Mouse (Mus musculus) gastrocnemius, adult 8-10 months (tissue): ENCODE measurements around the gene Cldn20. TPM values are rescaled to one million over a fixed set of nuclear protein-coding genes. Genes with fewer than 3 reads are reported as not detected.

Experiments used
- DNase-seq, 2 experiments: peaks; one replicate each; pipeline ENCODE4 v3.0.0; 2022; ENCODE audit warnings: low spot score in 2 of 2
- total RNA-seq, 4 experiments: library from RNA; stranded (reverse); gene quantifications; 2 replicates each; pipeline ENCODE4 v1.2.4; 2022

Gene Cldn20
- total RNA-seq: not detected

GRCm38 (mm10) chr17:3532254-3532653 is at the start of gene Cldn20:
Gene Cldn20 (plus strand): TSS chr17:3532554.
- DNase-seq: no peak

DNA sequence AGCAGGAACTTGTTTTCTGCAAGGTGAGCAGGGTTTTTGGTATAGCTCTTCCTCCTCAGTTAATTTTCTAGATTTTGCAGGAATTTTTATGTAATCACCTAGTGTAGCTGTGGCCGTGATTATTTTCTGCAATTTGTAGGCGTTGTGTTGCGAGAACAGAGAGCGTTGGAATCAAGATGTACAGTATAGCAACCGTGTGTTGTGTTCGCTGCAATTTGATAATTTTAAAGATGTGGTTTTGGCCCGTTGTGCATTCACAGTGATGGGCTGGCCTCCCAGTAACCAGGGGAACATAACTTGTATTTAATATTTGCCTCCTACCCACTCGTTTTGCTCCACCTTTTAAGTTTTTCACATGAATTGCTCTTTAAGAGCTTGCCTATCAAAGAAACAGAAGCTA is 49.3 kb upstream of the Cldn20 start:
- no peak for DNase-seq

DNA sequence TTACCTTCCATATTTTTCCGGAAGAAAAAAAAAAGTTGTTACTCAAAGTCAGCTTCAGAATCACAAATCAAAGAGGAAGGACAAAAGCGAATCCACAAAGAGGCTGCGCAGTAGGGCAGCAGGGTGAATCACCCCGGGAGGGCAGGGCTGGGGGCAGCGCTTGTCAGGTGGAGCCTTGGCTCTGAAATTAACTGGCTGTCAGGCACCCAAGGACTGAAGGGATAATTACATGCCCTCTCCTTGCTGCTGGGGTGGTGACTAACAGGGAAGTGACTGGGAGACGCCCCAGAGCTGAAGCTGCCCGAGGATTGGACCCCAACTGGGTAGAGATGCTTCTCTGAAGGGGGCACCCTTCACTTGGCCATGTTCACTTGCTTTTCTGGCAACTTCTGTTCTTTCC is 46.5 kb upstream of the Cldn20 start:
- DNase-seq: no peak

GRCm38 (mm10) chr17:3487211-3487610 is 45.1 kb upstream of the Cldn20 start:
- no peak for DNase-seq

DNA sequence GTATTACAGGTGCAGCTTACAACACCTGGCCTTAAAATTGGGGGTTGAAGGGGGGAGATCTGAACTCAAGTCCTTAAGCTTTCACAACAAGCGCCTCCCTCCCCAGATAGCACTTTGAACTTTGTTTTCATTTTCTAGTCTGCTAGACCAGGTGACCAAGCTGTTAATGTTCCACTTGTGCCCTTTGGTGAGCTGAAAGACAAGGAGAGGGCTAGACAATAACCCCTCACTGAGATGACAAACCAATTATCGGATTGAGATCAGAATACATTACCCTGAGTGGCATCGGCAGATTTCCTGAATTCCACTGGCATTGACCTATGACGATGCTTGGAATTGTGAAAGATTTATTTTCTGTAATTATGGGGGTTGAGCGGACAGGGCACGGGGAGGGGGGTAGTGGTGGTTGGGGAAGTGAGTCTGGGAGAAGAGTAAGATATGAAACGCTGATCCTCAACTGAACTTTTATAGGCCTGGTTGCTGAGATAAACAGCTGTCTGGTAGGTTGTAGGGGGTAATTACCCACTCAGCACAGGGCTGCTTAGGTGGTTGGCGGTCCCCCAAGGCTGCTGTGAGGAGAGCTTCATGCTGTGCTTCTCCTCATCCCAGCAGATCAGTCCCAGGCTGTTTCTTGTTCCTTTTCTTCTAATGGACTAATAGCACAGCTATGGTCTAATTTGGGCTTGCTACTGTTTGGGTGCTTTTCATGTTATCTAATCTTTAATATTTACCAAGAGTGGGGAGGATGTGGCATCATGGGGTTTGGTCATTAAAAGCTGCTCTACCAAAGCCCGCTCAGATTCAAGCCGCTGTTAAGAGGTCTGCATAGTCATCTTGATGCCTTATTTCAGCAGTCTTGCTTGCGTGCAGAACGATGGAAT is 44.4 kb upstream of the Cldn20 start:
- DNase-seq: no peak

GRCm38 (mm10) chr17:3490216-3490895 is 42.0 kb upstream of the Cldn20 start:
- no peak for DNase-seq

GRCm38 (mm10) chr17:3491065-3491464 is 41.3 kb upstream of the Cldn20 start:
- DNase-seq: no peak

GRCm38 (mm10) chr17:3491667-3492066 is 40.7 kb upstream of the Cldn20 start:
- no peak for DNase-seq

DNA sequence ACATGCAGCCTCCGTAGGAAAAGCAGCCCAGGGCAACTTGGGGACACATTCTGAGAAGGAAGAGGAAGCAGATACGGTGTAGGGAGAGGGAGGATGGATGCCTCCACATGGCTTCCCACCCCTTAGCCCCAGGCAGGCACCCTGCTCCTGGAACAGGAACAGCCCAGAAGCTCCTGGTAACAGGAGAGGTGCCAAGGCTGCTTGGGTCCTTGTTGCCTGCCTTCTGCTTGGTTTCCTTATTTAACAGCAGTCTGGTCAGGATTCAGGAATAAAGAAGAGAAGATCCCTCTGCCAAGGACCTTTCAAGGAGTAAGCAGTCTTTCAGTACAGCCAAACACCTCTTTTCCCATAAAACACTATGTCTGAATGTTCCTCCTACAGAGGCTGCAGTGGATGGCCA is 36.8 kb upstream of the Cldn20 start:
- no peak for DNase-seq

DNA sequence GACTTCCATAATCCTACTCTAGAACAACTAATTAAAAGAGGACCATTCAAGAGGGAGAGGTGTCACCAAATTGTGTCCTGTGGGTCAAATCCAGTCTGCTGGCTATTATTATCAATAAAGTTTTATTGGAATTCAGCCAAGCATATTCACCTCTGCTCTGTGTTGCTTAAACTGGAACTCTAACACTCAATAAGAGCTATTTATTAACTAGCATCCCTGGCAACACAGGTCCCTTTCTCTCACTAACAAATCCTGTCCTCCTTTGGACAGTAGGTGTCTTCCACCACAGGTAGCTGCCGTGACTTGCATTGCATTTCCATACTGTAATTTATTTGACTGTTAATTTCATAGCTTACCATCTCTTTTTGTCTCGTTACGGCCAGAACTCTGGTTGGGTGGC is 36.3 kb upstream of the Cldn20 start:
- DNase-seq: no peak

DNA sequence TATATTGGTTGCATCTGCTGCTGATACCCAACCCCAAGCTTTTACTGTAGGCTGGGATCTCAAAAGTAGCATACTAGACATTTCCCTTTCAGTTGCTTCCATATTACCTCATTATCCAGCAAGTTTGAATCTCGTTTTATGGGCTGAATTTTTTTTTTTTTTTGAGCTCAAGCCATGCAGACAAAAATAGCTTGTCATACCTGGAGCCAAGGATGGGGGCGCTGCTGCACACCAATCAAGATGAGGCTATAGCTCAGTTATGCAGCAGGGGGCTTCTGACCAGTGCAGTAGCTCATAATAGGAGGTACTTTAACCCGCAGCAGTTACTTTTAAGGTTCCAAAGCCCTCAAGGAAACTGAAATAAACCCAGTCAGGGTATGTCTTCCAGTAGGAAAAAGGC is 34.3 kb upstream of the Cldn20 start:
- no peak for DNase-seq

DNA sequence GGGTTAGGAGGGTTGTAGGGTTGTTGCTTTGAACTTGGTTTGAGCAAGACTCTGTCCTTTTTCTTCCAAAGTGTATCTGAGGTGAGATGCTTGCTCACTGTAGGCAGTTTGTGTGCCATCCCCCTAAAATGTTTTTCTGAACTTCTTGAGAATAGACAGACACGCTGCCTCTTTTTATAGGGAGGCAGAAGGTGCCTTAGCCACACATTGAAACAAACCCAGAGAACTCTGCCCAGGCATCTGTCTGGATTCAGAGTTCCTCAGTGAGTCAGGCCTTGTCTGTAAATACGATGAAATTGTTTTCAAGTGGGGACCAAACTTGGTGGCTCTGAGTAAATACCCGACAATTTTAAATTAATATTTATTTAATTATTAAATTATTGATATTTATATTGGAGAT is 33.8 kb upstream of the Cldn20 start:
- no peak for DNase-seq

GRCm38 (mm10) chr17:3499468-3499867 is 32.9 kb upstream of the Cldn20 start:
- DNase-seq: no peak

DNA sequence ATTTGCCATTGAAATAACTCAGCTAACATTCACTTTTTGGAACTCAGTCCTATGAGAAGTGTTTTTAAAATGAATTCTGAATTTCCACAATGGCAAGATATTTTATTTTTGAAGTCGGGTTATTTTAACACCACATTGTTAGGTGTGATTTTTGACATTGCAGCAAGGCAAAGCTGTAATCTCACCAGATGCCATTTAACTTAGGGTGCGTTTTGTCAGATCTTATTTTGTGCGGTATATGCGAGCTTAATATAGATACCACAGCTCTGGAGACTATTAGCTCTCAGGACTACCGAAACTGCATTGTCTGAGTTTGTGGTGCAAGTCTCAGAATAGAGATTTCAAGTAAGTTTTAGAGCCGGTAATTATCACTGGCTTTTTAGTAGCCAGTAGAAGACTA is 32.3 kb upstream of the Cldn20 start:
- DNase-seq: no peak

- DNase-seq: no peak
These were observed 31.4 kb upstream of the Cldn20 start for GRCm38 (mm10) chr17:3500936-3501335.

DNA sequence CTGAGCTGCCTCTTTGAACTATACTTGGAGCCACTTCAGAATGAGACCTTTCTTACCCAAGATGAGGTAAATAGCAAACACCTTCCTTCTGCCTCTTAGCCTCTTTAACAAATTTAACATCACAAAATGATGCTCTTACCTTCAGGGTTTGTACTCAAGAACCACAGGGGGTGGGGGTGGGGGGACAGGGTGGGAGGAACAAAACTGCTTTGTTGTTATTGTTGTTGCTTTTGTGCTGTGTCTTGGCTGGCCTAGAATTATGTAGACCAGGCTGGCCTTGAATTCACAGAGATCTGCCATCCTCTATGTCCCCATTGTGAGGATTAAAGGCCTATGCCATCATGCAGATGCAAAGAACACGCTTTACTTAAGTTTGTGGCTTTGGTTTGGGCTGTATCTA is 26.6 kb upstream of the Cldn20 start:
- DNase-seq: no peak

GRCm38 (mm10) chr17:3506508-3506907 is 25.8 kb upstream of the Cldn20 start:
- DNase-seq: no peak

DNA sequence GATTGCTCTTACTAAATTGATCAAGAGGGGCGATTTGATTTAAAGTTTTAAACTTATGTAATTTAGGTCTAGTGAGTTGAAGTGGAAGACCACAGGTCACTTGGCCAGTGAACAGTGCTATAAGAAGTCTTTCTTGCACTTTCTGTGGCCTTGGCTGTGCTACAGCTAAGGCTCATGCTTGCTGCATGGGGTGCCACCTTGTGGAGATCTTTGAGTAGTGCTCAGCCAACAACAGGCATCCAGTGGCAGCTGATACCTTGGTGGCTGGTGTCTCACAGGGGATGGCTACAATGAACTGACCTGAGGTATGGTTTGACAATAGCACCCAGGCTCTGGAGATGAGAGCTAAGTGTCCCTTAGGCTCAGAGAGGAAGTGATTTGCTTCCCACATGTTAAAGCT is 22.5 kb upstream of the Cldn20 start:
- peak; percentile 15 to 22 for DNase-seq

DNA sequence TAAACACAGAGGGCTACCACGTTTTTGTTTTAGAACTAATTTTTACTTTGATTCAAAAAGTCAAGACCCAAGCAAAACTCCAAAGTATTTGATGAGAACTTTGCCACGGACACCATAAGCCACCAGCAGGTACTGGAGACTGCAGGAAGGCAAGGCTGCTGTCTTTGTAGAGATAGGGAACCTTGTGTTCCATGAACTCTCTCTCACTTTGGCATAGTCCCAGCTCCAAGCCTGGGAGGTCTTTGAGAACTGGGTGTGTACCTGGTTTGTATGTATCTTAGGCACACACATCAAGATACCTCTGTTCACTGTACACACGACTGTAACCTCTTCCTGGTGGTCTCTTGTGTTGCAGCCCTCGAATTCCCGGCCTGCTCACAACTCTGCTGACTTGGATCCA is 18.0 kb upstream of the Cldn20 start:
- DNase-seq: no peak

DNA sequence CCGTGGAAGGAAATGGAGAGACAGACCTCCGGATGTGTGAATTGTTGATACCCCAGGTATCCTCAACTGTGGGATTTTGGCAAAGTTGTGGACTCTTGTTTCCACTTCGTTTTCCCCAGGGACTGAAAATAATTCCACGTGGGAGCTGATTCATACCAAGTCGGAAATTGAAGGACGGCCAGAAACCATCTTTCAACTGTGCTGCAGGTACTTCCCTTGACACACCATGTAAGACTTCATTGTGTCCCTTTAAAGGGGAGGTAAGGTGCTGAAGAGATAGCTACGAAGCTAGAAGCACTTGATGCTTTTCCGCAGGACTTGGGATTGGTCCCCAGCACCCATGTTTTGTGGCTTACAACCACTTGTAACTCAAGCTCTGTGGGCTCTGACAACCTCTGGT is 16.5 kb upstream of the Cldn20 start:
- no peak for DNase-seq

DNA sequence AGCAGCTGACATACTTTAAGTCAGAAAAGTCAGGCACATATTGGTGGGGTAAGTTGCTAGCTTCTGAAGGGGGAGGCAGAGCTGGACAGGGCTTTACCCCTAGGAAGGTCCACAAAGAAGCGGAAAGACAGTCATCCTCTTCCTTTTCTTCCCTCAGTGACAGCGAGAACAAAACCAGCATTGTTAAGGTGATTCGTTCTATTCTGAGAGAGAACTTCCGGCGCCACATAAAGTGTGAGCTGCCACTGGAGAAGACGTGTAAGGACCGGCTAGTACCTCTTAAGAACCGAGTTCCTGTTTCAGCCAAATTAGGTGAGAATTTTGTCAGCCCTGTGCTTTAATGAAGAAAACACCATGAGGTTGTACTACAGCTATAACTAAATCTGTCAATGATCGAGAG is 15.9 kb upstream of the Cldn20 start:
- no peak for DNase-seq

DNA sequence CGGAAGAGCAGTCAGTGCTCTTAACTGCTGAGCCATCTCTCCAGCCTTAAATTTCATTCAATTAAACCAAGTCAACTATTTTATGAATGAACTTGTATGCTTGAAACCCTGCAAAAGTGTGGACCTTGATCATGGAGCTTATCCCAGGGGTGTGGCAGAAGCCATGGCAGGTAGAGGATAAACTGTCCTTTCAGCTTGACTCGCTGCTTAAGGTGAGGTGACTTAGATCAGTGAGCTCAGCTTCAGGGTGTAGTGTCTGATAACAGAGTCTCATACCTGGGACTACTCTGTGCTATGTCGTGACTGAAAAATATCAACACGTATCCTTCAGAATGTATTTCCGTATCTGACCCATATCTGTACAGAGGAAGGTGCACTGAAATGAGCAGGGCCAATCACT is 12.0 kb upstream of the Cldn20 start:
- DNase-seq: no peak
